Mouse (Mus musculus): ENCODE measurements around the gene Cd72. TPM values are rescaled to one million over a fixed set of nuclear protein-coding genes. Genes with fewer than 3 reads are reported as not detected.
"Not testable (repeated sequence)": the region's sequence is repeated elsewhere in the genome, so short reads cannot be mapped to it uniquely, and the experiment has no call there.

Cd72 gene
- polyA plus RNA-seq (2017; shearing (Covaris generic)) = 100 to 1,000 TPM in 1 of 3 experiments, 10 to 100 TPM in 2; 18.7 to 104 (median 96.4) TPM

GRCm38 (mm10) chr4:43454041-43454836 is at the start of gene Cd72:
Cd72 (minus strand) TSS chr4:43454628.
- ATAC-seq = peak; percentile 22

GRCm38 (mm10) chr4:43503506-43503905 is 49.1 kb upstream of the Cd72 start:
- no peak for ATAC-seq

- no peak for ATAC-seq
These were observed 48.6 kb upstream of the Cd72 start for GRCm38 (mm10) chr4:43503041-43503440.

GRCm38 (mm10) chr4:43499407-43500333 is 45.2 kb upstream of the Cd72 start, which contains the start of gene Arhgef39:
Arhgef39 (minus strand) TSS chr4:43499695.
- peak; percentile 76 for ATAC-seq

- peak; percentile 35 for ATAC-seq
These were observed 44.6 kb upstream of the Cd72 start for GRCm38 (mm10) chr4:43498983-43499382.

GRCm38 (mm10) chr4:43497946-43498345 is 43.5 kb upstream of the Cd72 start:
- ATAC-seq = no peak

GRCm38 (mm10) chr4:43497405-43497804 is 43.0 kb upstream of the Cd72 start:
- no peak for ATAC-seq

- ATAC-seq = no peak
These were observed 42.2 kb upstream of the Cd72 start for GRCm38 (mm10) chr4:43496587-43496986.

GRCm38 (mm10) chr4:43493846-43494240 is 39.4 kb upstream of the Cd72 start:
- ATAC-seq = no peak

GRCm38 (mm10) chr4:43493186-43493845 is 38.9 kb upstream of the Cd72 start:
- peak; percentile 65 for ATAC-seq

GRCm38 (mm10) chr4:43492821-43493185 is 38.4 kb upstream of the Cd72 start, which contains the start of gene Ccdc107:
Ccdc107 (plus strand) TSS chr4:43492900.
- ATAC-seq = peak; percentile 92

- no peak for ATAC-seq
These were observed 37.8 kb upstream of the Cd72 start for GRCm38 (mm10) chr4:43492101-43492820.

- no peak for ATAC-seq
These were observed 36.4 kb upstream of the Cd72 start for GRCm38 (mm10) chr4:43490801-43491200.

GRCm38 (mm10) chr4:43489611-43490010 is 35.2 kb upstream of the Cd72 start:
- ATAC-seq = no peak

- not testable (repeated sequence) for ATAC-seq
These were observed 31.2 kb upstream of the Cd72 start for GRCm38 (mm10) chr4:43485666-43486065.

GRCm38 (mm10) chr4:43483535-43484091 is 29.2 kb upstream of the Cd72 start, which contains the start of gene Sit1:
Sit1 (minus strand) TSS chr4:43483734.
- peak; percentile 73 for ATAC-seq

- no peak for ATAC-seq
These were observed 28.2 kb upstream of the Cd72 start for GRCm38 (mm10) chr4:43482591-43482990.

GRCm38 (mm10) chr4:43481894-43482456 is 27.5 kb upstream of the Cd72 start:
- ATAC-seq = peak; percentile 59

GRCm38 (mm10) chr4:43480985-43481384 is 26.6 kb upstream of the Cd72 start:
- ATAC-seq = no peak

- no peak for ATAC-seq
These were observed 24.7 kb upstream of the Cd72 start for GRCm38 (mm10) chr4:43478906-43479832.

Measured in inflammation-experienced regulatory T-cells, adult 6 months (primary cell).